Mouse (Mus musculus) embryonic facial prominence, embryonic 10.5 days (tissue): Measurements from ENCODE around the gene Gnao1. TPM values are rescaled to one million over a fixed set of nuclear protein-coding genes. Genes with fewer than 3 reads are reported as not detected.
A peak's percentile ranks its signal among the peaks of the same experiment; 100 is the strongest.

Experiments used
- DNase-seq: peaks from one replicate; pipeline ENCODE4 v3.0.0-alpha.2; 2017; ENCODE audit warnings: low spot score
- H3K27ac ChIP-seq: fragments of 300-500 bp; sonication (generic); replicated peaks from 2 replicates; pipeline ENCODE4 v1.5.1; 2016; ENCODE audit warnings: mild to moderate bottlenecking
- H3K27me3 ChIP-seq: fragments of 300-500 bp; sonication (generic); replicated peaks from 2 replicates; pipeline ENCODE4 v1.6.1; 2016; ENCODE audit warnings: low read depth, mild to moderate bottlenecking; ENCODE audit not compliant: poor library complexity, severe bottlenecking
- H3K36me3 ChIP-seq: fragments of 300-500 bp; sonication (generic); replicated peaks from 2 replicates; pipeline ENCODE4 v1.6.1; 2016; ENCODE audit warnings: mild to moderate bottlenecking, moderate library complexity
- H3K4me1 ChIP-seq: fragments of 300-500 bp; sonication (generic); 2 replicates; pipeline ENCODE4 v1.6.1; 2016
- H3K4me3 ChIP-seq: fragments of 300-500 bp; sonication (generic); 2 replicates; pipeline ENCODE4 v1.5.1; 2016; ENCODE audit warnings: mild to moderate bottlenecking, moderate library complexity
- H3K9me3 ChIP-seq: fragments of 300-500 bp; sonication (generic); 2 replicates; pipeline ENCODE4 v1.6.1; 2016; ENCODE audit warnings: mild to moderate bottlenecking
- WGBS: fragments of 180-500 bp; shearing (Covaris S2); methylation state at CpG from one replicate; pipeline ENCODE4 v1.1.7; 2016; 5-methylcytosine and 5-hydroxymethylcytosine counted together
- polyA plus RNA-seq: library from polyadenylated mRNA; unstranded; fragments of >200 nt; fragmentation: Nextera tagmentation; extraction: Ambion mirVana; gene quantifications from 2 replicates; pipeline ENCODE4 v1.2.1, GENCODE M21; 2016

Gene Gnao1
- 8.1 and 8.6 TPM in 2 replicates for polyA plus RNA-seq

DNA sequence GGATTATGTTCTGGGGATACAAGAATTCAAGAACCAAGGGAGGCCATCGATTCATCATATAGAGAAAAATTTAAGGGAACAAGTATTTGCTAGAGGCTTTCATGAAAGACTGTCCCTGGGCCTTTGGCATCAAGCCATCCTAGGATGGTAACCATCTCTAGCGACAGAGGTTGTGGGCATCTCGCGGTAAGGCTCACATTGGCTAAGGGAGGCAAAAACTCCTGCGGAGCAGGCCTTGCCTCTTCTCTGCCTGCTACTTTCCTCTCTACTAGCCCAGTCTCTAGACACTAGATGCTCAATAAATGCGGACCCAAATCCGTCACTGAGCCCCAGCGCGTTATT, at the start of gene Gnao1:
Gene Gnao1, plus strand, starts transcription at position 281 of the 342 bp plus-strand sequence.
- no peaks in the 10 kb centered on the region for H3K9me3 ChIP-seq
- DNase-seq = no peak
- peaks cover 43% of the 10 kb centered on the region for H3K4me1 ChIP-seq
- no peaks in the 10 kb centered on the region for H3K36me3 ChIP-seq
- H3K27ac ChIP-seq = peak within 1 kb of the TSS; percentile 84
- H3K4me3 ChIP-seq = peak within 1 kb of the TSS; percentile 77
- peaks cover 59% of the 10 kb centered on the region for H3K27me3 ChIP-seq
- WGBS = 12% methylated on average over 9 of the region's 9 CpGs

GRCm38 (mm10) chr8:93777605-93778004, 32.2 kb upstream of the Gnao1 start:
- no peaks in the 10 kb centered on the region for H3K36me3 ChIP-seq
- WGBS = 56% methylated on average over 3 of the region's 3 CpGs
- DNase-seq = no peak
- H3K4me3 ChIP-seq = no peak overlapping the region
- H3K27me3 ChIP-seq = no peaks in the 10 kb centered on the region
- H3K9me3 ChIP-seq = no peaks in the 10 kb centered on the region
- H3K4me1 ChIP-seq = no peaks in the 10 kb centered on the region
- no peak overlapping the region for H3K27ac ChIP-seq

GRCm38 (mm10) chr8:93809226-93809625, 540 bp upstream of the Gnao1 start:
- peaks cover 39% of the 10 kb centered on the region for H3K4me1 ChIP-seq

DNA sequence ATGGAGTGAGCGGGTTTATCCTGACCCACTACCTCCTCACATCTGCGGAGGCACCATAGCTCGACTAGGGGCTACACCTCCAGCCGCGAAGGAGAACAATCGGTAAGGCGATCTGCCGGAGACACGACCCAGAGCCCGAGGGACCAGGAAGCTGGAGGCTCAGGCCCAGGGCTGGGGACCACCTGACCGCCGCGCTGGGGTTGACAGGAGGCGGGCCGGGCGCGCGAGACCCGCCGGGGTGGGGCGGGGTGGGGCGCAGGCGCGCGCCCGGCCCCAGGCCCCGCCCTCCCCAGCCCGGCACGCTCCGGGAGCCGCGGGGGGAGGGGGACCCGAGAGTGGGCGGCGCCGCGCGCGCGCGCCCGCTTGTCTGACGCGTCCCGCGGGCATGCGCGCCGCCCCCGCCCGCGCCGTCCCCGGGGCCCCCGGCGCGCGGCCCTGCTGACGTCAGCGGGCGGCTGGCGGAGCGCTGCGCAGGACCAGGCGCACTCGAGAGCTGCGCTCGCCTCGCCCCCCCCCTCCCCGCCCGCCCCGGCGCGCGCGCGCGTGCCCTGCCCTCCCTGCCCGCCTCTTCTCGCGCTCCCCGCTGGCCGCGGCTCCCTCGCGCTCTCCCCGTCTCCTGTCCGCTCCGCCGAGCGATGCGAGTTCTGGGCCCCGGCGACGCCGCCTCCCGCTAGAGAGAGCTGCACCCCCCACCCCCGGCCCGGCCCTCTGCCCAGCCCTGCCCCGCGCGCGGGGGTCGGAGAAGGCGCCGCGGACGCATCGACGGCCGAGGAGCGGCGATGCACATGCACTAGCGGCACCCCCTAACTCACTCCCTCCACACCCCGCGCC, 477 bp downstream of the Gnao1 start:
- DNase-seq = peak; percentile 89
- Histone ChIP-seq H3K27ac (peak overlapping the region; percentile 84), H3K27me3 (peaks cover 63% of the 10 kb centered on the region), H3K9me3 (no peaks in the 10 kb centered on the region), H3K4me1 (peaks cover 45% of the 10 kb centered on the region), H3K4me3 (peak overlapping the region; percentile 77), H3K36me3 (no peaks in the 10 kb centered on the region)
- whole genome bisulfite sequencing = 1% methylated on average over 58 of the region's 116 CpGs

More at GRCm38 (mm10) chr8:93809226-93809625, 540 bp upstream of the Gnao1 start:
- no peaks in the 10 kb centered on the region for H3K36me3 ChIP-seq
- peaks cover 55% of the 10 kb centered on the region for H3K27me3 ChIP-seq
- WGBS = 84% methylated on average over 3 of the region's 3 CpGs
- H3K4me3 ChIP-seq = no peak overlapping the region
- DNase-seq = no peak
- H3K27ac ChIP-seq = no peak overlapping the region
- H3K9me3 ChIP-seq = no peaks in the 10 kb centered on the region

DNA sequence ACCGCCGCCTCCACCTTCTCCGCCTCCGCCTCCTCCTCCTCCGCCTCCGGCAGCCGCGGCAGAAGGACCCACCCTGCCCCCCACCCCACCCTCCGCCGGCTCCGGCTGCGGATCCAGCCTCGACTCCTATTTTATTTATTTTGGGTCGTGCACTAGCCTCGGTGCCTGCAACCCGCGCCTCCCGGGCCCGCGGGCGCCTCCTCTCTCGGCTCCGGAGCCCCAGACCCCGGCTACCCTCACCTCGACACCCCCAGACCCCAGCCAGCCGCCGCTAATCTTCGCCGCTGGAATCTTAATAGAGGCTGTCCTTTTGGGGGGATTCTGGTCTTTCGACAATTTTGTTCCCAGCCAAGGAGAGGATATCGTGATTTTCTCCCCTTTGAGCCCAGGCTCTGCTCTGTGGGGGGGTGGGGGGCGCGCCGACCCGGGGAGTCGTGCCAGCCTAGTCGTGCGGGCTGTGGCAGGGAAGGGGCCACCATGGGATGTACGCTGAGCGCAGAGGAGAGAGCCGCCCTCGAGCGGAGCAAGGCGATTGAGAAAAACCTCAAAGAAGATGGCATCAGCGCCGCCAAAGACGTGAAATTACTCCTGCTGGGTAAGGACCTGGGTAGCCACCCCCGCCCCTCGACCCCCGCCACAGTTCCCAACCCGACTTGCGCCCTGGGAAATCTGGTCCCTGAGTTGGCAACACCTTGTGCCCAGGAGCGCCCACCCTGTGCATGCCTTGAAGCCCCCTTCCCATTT, 1.3 kb downstream of the Gnao1 start:
- peaks cover 45% of the 10 kb centered on the region for H3K4me1 ChIP-seq

GRCm38 (mm10) chr8:93811719-93812475, 2.1 kb downstream of the Gnao1 start:
- peak overlapping the region; percentile 77 for H3K4me3 ChIP-seq
- no peak overlapping the region for H3K27ac ChIP-seq
- peaks cover 45% of the 10 kb centered on the region for H3K4me1 ChIP-seq
- no peaks in the 10 kb centered on the region for H3K9me3 ChIP-seq
- peaks cover 63% of the 10 kb centered on the region for H3K27me3 ChIP-seq
- no peaks in the 10 kb centered on the region for H3K36me3 ChIP-seq
- WGBS = 15% methylated on average over 20 of the region's 20 CpGs
- DNase-seq = peak; percentile 27

More for the DNA sequence above, 1.3 kb downstream of the Gnao1 start:
- peak; percentile 42 for DNase-seq
- H3K36me3 ChIP-seq = no peaks in the 10 kb centered on the region
- peaks cover 63% of the 10 kb centered on the region for H3K27me3 ChIP-seq
- under 1% methylated on average over 53 of the region's 53 CpGs for WGBS
- H3K27ac ChIP-seq = peak overlapping the region; percentile 84
- peak overlapping the region; percentile 77 for H3K4me3 ChIP-seq
- H3K9me3 ChIP-seq = no peaks in the 10 kb centered on the region

GRCm38 (mm10) chr8:93812566-93813404, 3.0 kb downstream of the Gnao1 start:
- H3K27ac ChIP-seq = no peak overlapping the region; the same call in 1 of the 2 replicates
- DNase-seq = peak; percentile 22
- no peaks in the 10 kb centered on the region for H3K36me3 ChIP-seq
- H3K4me3 ChIP-seq = peak overlapping the region; percentile 77
- 10% methylated on average over 35 of the region's 35 CpGs for WGBS
- H3K27me3 ChIP-seq = peaks cover 63% of the 10 kb centered on the region
- H3K9me3 ChIP-seq = no peaks in the 10 kb centered on the region
- peaks cover 45% of the 10 kb centered on the region for H3K4me1 ChIP-seq

DNA sequence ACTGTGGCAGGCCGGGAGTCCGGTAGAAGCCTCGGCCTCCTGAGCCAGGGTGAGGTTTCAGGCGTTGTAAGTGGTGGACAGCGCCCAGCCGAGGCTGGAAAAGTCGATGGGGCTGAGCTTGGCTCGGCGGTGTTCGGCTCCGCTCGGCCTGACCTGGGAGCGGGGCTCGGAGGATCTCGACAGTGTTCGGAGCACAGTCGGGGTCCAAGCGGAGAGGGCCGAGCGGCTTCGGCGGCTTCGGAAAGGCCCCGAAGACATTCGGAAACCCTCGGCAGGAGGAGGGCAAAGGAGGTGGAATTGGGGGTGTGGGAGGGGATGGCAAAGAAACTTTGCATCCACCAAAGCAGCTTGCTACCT, 3.6 kb downstream of the Gnao1 start:
- under 1% methylated on average over 26 of the region's 26 CpGs for WGBS
- Histone ChIP-seq H3K9me3 (no peaks in the 10 kb centered on the region), H3K27ac (no peak overlapping the region), H3K4me3 (peak overlapping the region; percentile 77), H3K4me1 (peaks cover 45% of the 10 kb centered on the region), H3K36me3 (no peaks in the 10 kb centered on the region), H3K27me3 (peaks cover 60% of the 10 kb centered on the region)
- peak; percentile 95 for DNase-seq

DNA sequence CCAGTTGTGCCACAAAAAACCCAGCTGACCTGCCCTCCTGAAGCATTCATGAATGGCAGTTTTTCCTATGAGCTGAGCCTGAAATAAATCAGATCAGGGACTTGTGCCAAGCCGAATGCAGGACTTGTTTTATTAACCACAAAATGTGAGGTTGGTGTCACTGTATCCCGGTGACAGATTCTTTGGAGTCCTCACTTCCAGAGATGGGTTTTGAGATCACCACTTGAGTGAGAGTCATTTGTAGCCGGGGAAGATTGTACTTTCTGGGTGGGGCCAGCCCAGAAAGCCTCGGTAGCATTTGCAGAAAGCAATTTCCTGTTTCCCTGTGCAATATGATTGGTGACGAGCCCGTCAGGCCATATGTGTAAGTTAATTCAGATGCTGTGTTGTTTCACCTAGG, 4.5 kb downstream of the Gnao1 start:
- DNase-seq = no peak
- H3K27me3 ChIP-seq = peaks cover 51% of the 10 kb centered on the region
- WGBS = 75% methylated on average over 6 of the region's 6 CpGs
- H3K27ac ChIP-seq = no peak overlapping the region
- no peaks in the 10 kb centered on the region for H3K9me3 ChIP-seq
- no peak overlapping the region for H3K4me3 ChIP-seq
- H3K36me3 ChIP-seq = no peaks in the 10 kb centered on the region
- peaks cover 45% of the 10 kb centered on the region for H3K4me1 ChIP-seq

- DNase-seq = no peak
- Histone ChIP-seq H3K4me3 (no peak overlapping the region), H3K27me3 (peaks cover 37% of the 10 kb centered on the region), H3K9me3 (no peaks in the 10 kb centered on the region), H3K36me3 (no peaks in the 10 kb centered on the region), H3K4me1 (peaks cover 43% of the 10 kb centered on the region), H3K27ac (no peak overlapping the region)
- WGBS = 86% methylated on average over 6 of the region's 6 CpGs
These were observed 6.5 kb downstream of the Gnao1 start for GRCm38 (mm10) chr8:93816226-93816625.

DNA sequence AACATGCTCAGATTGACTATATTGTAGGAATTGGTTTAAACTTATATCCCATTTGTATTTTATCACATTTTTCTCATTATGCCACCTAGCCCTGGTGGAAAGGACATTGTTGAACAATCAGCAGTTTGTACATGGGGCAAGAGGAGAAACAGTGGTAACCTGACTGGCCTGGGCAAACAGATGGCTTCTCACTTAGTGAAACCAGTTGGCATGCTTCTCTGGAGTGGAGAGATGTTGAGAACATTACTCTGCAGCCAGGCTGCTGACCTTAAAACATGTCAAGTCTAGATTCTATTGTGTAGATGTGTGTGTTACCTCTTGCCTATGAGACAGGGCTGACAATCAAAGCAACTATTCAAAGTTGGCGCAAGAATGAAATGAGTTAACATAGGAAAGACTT, 7.6 kb downstream of the Gnao1 start:
- no peak overlapping the region for H3K4me3 ChIP-seq
- H3K36me3 ChIP-seq = no peaks in the 10 kb centered on the region
- peak; percentile 1 for DNase-seq
- peaks cover 32% of the 10 kb centered on the region for H3K4me1 ChIP-seq
- whole genome bisulfite sequencing = 98% methylated on average over 1 of the region's 1 CpGs
- peaks cover 25% of the 10 kb centered on the region for H3K27me3 ChIP-seq
- H3K9me3 ChIP-seq = no peaks in the 10 kb centered on the region
- H3K27ac ChIP-seq = no peak overlapping the region
